Mouse (Mus musculus) embryonic facial prominence, embryonic 15.5 days (tissue): ENCODE results near the gene Sowahc. TPM values are rescaled to one million over a fixed set of nuclear protein-coding genes. Genes with fewer than 3 reads are reported as not detected.

Source experiments
- polyA plus RNA-seq: library from polyadenylated mRNA; unstranded; fragments of >200 nt; fragmentation: Nextera tagmentation; extraction: Ambion mirVana; gene quantifications from 2 replicates; pipeline ENCODE4 v1.2.1, GENCODE M21; 2015

Sowahc gene
- polyA plus RNA-seq, 1 experiment from 2014 or later: 17.8 TPM

Other genes with a start within 250 kb of the Sowahc start
- 39.1 and 41.7 TPM in 2 replicates for gene Sept10, start 106 bp upstream of the Sowahc start, polyA plus RNA-seq
- 106 and 123 TPM in 2 replicates for gene P4ha1, start 101.3 kb downstream of the Sowahc start, polyA plus RNA-seq
- gene Gm10273, start 173.7 kb downstream of the Sowahc start, polyA plus RNA-seq: 9.1 TPM in 1 of 2 replicates, not detected in the other
- 0.20 TPM in 1 of 2 replicates, not detected in the other for gene Pla2g12b, start 181.7 kb downstream of the Sowahc start, polyA plus RNA-seq
- gene Oit3, start 219.8 kb downstream of the Sowahc start, polyA plus RNA-seq: 0.40 and 0.62 TPM in 2 replicates